Mouse (Mus musculus) hindbrain, embryonic 13.5 days (tissue): ENCODE data around the gene Bmpr1a. TPM values are rescaled to one million over a fixed set of nuclear protein-coding genes. Genes with fewer than 3 reads are reported as not detected.
A peak's percentile ranks its signal among the peaks of the same experiment; 100 is the strongest.

Experiments used
- ATAC-seq: fragments of 200-750 bp; cut with Nextera tagmentation; 2 replicates; pipeline ENCODE4 v1.8.0; 2017; ENCODE audit warnings: moderate TSS enrichment; ENCODE audit not compliant: low FRiP score
- H3K27ac ChIP-seq: fragments of 300-500 bp; sonication (generic); 2 replicates; pipeline ENCODE4 v1.5.1; 2015; ENCODE audit warnings: inconsistent platforms, mild to moderate bottlenecking, moderate library complexity
- H3K27me3 ChIP-seq: fragments of 300-500 bp; sonication (generic); 2 replicates; pipeline ENCODE4 v1.6.1; 2015; ENCODE audit warnings: mild to moderate bottlenecking, inconsistent platforms
- H3K36me3 ChIP-seq: fragments of 300-500 bp; sonication (generic); 2 replicates; pipeline ENCODE4 v1.6.1; 2015; ENCODE audit warnings: mild to moderate bottlenecking, inconsistent platforms
- H3K4me1 ChIP-seq: fragments of 300-500 bp; sonication (generic); replicated peaks from 2 replicates; pipeline ENCODE4 v1.6.1; 2015; ENCODE audit warnings: inconsistent platforms
- H3K4me2 ChIP-seq: fragments of 300-500 bp; sonication (generic); 2 replicates; pipeline ENCODE4 v1.6.1; 2015; ENCODE audit warnings: inconsistent platforms, mild to moderate bottlenecking, moderate library complexity
- H3K4me3 ChIP-seq: fragments of 300-500 bp; sonication (generic); 2 replicates; pipeline ENCODE4 v1.5.1; 2015; ENCODE audit warnings: mild to moderate bottlenecking, inconsistent platforms
- H3K9ac ChIP-seq: fragments of 300-500 bp; sonication (generic); 2 replicates; pipeline ENCODE4 v1.6.1; 2015; ENCODE audit warnings: mild to moderate bottlenecking, inconsistent platforms
- H3K9me3 ChIP-seq: fragments of 300-500 bp; sonication (generic); 2 replicates; pipeline ENCODE4 v1.6.1; 2016; ENCODE audit warnings: inconsistent platforms
- WGBS: fragments of 180-500 bp; shearing (Covaris S2); methylation state at CpG from one replicate; pipeline ENCODE4 v1.1.7; 2015; 5-methylcytosine and 5-hydroxymethylcytosine counted together
- polyA plus RNA-seq: library from polyadenylated mRNA; unstranded; fragments of >200 nt; fragmentation: Nextera tagmentation; extraction: Ambion mirVana; gene quantifications from 2 replicates; pipeline ENCODE4 v1.2.1, GENCODE M21; 2015

The Bmpr1a gene
- polyA plus RNA-seq = 19.5 and 20.5 TPM in 2 replicates

DNA sequence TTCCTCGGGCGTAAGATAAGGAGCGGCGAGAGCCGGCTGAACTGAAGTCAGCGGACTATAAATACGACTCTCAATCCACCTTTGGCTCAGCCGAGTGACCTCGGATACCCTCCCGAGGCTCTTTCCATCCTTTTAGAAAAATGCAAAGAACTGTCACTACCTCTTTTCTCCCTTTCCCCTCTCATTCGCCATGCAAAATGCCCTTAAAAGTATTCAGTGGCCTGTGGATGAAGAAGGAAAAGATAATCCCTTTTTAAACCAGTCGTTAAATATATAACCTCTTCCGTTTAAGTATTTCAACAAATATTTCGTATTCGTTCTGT is at the start of gene Bmpr1a:
Gene Bmpr1a, minus strand, starts transcription at position 17 of the 323 bp plus-strand sequence.
- Histone ChIP-seq H3K9ac (peak within 1 kb of the TSS; percentile 93), H3K4me2 (peak within 1 kb of the TSS; percentile 73), H3K27ac (peak within 1 kb of the TSS; percentile 97), H3K36me3 (no peaks in the 10 kb centered on the region), H3K4me3 (peak within 1 kb of the TSS; percentile 88), H3K4me1 (peaks cover 41% of the 10 kb centered on the region), H3K27me3 (0 out of 2 replicates have a peak, but pooled peaks cover 5% of the 10 kb centered on the region), H3K9me3 (no peaks in the 10 kb centered on the region)
- no peak; the same call in 1 of the 2 replicates for ATAC-seq
- 12% methylated on average over 15 of the region's 15 CpGs for WGBS

DNA sequence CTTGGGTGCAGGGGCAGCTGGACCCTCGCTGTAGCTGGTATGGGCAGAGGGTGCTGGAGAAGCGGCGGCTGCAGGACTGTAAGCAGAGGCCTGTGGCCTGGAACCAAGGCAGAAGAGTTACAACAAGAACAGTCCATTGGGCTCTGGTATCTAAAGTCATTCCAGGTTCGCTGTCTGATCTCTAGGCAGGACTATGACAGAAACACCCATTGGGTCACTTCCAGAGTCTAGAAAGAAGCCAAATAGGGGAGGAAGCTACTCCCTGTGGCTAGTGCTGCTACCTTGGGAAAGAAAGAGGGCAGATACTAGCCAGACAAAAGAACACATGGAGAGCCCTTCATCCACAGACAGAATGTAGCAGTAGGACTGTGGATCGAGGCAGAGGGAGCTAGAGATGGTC is 49.1 kb upstream of the Bmpr1a start:
- no peak for ATAC-seq
- no peak overlapping the region for H3K4me2 ChIP-seq
- H3K27ac ChIP-seq = no peak overlapping the region; the same call in 1 of the 2 replicates
- H3K36me3 ChIP-seq = no peaks in the 10 kb centered on the region
- 91% methylated on average over 5 of the region's 5 CpGs for WGBS
- 0 out of 2 replicates have a peak, but pooled peaks cover 9% of the 10 kb centered on the region for H3K27me3 ChIP-seq
- H3K9ac ChIP-seq = no peak overlapping the region
- H3K4me1 ChIP-seq = peaks cover 12% of the 10 kb centered on the region; the same call in 1 of the 2 replicates
- H3K9me3 ChIP-seq = no peaks in the 10 kb centered on the region
- no peak overlapping the region for H3K4me3 ChIP-seq

DNA sequence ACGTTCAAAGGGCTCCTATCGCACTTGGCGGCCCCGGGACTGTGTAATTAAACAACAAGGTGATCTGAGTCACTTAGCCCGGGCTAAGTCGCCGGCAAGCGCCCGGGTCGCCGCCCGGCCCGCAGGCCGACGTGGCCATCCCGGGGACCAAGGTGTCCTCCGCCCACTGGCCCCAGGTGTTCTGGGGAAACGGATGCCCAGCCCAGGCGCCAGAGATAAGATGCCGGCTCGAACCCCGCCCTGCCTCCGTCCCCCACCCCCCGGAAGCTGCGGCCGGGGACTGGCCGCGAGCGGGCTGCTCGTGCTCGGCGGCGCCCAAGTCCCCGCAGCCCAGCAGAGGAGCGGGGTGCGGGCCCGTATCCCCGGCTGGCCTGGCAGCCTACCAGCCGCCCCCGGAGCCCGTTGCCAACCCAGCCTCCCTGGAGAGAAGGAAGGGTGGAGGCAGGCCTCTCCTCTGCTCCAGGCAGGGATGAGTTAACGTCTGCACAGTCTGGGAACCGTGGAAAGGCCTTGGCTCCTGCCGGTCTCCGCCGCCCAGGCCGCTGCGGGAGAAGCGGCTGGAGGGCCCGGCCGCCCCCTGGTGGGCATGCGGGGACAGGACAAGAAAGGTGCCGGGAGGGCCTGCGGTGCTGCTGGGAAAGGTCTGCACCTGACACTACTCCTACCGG is 46.0 kb upstream of the Bmpr1a start:
- H3K9me3 ChIP-seq = no peaks in the 10 kb centered on the region
- under 1% methylated on average over 49 of the region's 55 CpGs for WGBS
- peak overlapping the region; percentile 84 for H3K4me3 ChIP-seq
- H3K4me2 ChIP-seq = peak overlapping the region; percentile 67
- ATAC-seq = peak; percentile 96
- H3K27me3 ChIP-seq = 0 out of 2 replicates have a peak, but pooled peaks cover 20% of the 10 kb centered on the region
- peaks cover 8% of the 10 kb centered on the region; the same call in 1 of the 2 replicates for H3K4me1 ChIP-seq
- H3K27ac ChIP-seq = peak overlapping the region; percentile 91
- H3K9ac ChIP-seq = peak overlapping the region; percentile 90
- H3K36me3 ChIP-seq = no peaks in the 10 kb centered on the region

- Histone ChIP-seq H3K9me3 (no peaks in the 10 kb centered on the region), H3K27me3 (0 out of 2 replicates have a peak, but pooled peaks cover 18% of the 10 kb centered on the region), H3K36me3 (no peaks in the 10 kb centered on the region), H3K4me2 (peak overlapping the region; percentile 67), H3K4me3 (peak overlapping the region; percentile 84), H3K4me1 (peaks cover 8% of the 10 kb centered on the region; the same call in 1 of the 2 replicates), H3K27ac (peak overlapping the region; percentile 91), H3K9ac (peak overlapping the region; percentile 90)
- ATAC-seq = peak; percentile 55
- under 1% methylated on average over 27 of the region's 27 CpGs for WGBS
These were observed 45.4 kb upstream of the Bmpr1a start for GRCm38 (mm10) chr14:34548391-34549001.

GRCm38 (mm10) chr14:34544545-34544944 is 41.4 kb upstream of the Bmpr1a start:
- H3K4me2 ChIP-seq = no peak overlapping the region
- no peak overlapping the region for H3K9ac ChIP-seq
- H3K4me1 ChIP-seq = peaks cover 7% of the 10 kb centered on the region; the same call in 1 of the 2 replicates
- no peak overlapping the region for H3K4me3 ChIP-seq
- ATAC-seq = no peak
- WGBS = 83% methylated on average over 2 of the region's 2 CpGs
- H3K36me3 ChIP-seq = no peaks in the 10 kb centered on the region
- H3K9me3 ChIP-seq = no peaks in the 10 kb centered on the region
- peaks cover 20% of the 10 kb centered on the region; the same call in 1 of the 2 replicates for H3K27me3 ChIP-seq
- no peak overlapping the region for H3K27ac ChIP-seq

DNA sequence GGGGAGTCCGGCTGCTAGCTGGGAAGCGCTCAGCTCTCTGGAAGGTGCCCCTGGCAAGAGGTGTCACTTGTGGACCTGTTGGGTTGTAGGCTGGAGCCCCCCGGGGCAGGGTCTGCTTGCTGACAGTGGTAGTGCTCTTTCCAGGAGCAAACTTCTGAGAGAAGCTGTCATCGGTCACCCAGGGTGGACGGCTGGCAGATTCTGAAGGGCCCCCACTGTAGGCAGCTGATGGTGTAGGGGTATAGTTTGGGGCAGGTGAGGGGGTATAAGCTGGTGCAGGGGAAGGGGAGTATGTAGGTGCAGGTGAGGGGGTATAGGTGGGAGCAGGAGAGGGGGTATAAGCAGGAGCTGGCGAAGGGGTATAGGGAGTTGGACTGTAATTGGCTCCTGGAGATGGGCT is 40.9 kb upstream of the Bmpr1a start:
- Histone ChIP-seq H3K9me3 (no peaks in the 10 kb centered on the region), H3K4me3 (no peak overlapping the region), H3K9ac (no peak overlapping the region), H3K4me1 (peaks cover 6% of the 10 kb centered on the region; the same call in 1 of the 2 replicates), H3K27me3 (peaks cover 20% of the 10 kb centered on the region; the same call in 1 of the 2 replicates), H3K4me2 (no peak overlapping the region), H3K36me3 (no peaks in the 10 kb centered on the region), H3K27ac (no peak overlapping the region)
- WGBS = 84% methylated on average over 6 of the region's 6 CpGs
- no peak for ATAC-seq

- H3K27me3 ChIP-seq = peaks cover 20% of the 10 kb centered on the region; the same call in 1 of the 2 replicates
- ATAC-seq = no peak
- WGBS = 78% methylated on average over 6 of the region's 6 CpGs
- H3K4me3 ChIP-seq = no peak overlapping the region
- H3K27ac ChIP-seq = no peak overlapping the region
- no peaks in the 10 kb centered on the region for H3K9me3 ChIP-seq
- peaks cover 6% of the 10 kb centered on the region; the same call in 1 of the 2 replicates for H3K4me1 ChIP-seq
- H3K36me3 ChIP-seq = no peaks in the 10 kb centered on the region
- no peak overlapping the region for H3K4me2 ChIP-seq
- no peak overlapping the region for H3K9ac ChIP-seq
These were observed 40.5 kb upstream of the Bmpr1a start for GRCm38 (mm10) chr14:34543596-34543995.

DNA sequence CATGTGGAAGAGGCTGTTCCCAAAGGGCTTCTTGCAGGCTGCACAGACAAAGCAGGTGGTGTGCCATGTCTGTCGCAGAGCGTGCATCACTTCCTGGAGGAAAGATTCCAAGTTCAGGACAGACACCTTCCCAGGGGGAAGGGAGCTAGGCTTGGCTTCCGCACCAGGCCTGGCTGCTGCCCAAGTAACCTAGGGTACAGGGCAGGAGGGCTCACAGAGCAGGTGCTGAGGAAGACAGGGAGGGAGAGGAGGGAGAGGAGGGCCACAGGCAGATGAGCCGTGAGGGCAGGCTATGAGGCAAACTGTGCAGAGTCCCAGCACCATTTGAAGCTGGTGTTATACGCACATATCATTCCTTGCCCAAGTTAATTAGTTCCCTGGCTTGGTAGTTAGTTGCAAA is 38.8 kb upstream of the Bmpr1a start:
- 89% methylated on average over 5 of the region's 5 CpGs for WGBS
- Histone ChIP-seq H3K9ac (no peak overlapping the region), H3K9me3 (no peaks in the 10 kb centered on the region), H3K36me3 (no peaks in the 10 kb centered on the region), H3K27ac (no peak overlapping the region), H3K4me2 (no peak overlapping the region), H3K27me3 (peaks cover 16% of the 10 kb centered on the region; the same call in 1 of the 2 replicates), H3K4me1 (no peaks in the 10 kb centered on the region), H3K4me3 (no peak overlapping the region)
- ATAC-seq = no peak

GRCm38 (mm10) chr14:34540685-34541162 is 37.6 kb upstream of the Bmpr1a start:
- Histone ChIP-seq H3K27me3 (peaks cover 13% of the 10 kb centered on the region; the same call in 1 of the 2 replicates), H3K9ac (no peak overlapping the region), H3K4me3 (no peak overlapping the region), H3K27ac (no peak overlapping the region), H3K4me2 (no peak overlapping the region), H3K36me3 (no peaks in the 10 kb centered on the region), H3K9me3 (no peaks in the 10 kb centered on the region), H3K4me1 (no peaks in the 10 kb centered on the region)
- WGBS = 19% methylated on average over 16 of the region's 17 CpGs
- ATAC-seq = no peak

GRCm38 (mm10) chr14:34535883-34536282 is 32.7 kb upstream of the Bmpr1a start:
- no peaks in the 10 kb centered on the region for H3K36me3 ChIP-seq
- H3K9me3 ChIP-seq = no peaks in the 10 kb centered on the region
- H3K4me1 ChIP-seq = no peaks in the 10 kb centered on the region
- WGBS = 64% methylated on average over 4 of the region's 4 CpGs
- no peak overlapping the region for H3K4me2 ChIP-seq
- H3K4me3 ChIP-seq = no peak overlapping the region
- no peak for ATAC-seq
- H3K27me3 ChIP-seq = no peaks in the 10 kb centered on the region
- H3K27ac ChIP-seq = no peak overlapping the region
- no peak overlapping the region for H3K9ac ChIP-seq

DNA sequence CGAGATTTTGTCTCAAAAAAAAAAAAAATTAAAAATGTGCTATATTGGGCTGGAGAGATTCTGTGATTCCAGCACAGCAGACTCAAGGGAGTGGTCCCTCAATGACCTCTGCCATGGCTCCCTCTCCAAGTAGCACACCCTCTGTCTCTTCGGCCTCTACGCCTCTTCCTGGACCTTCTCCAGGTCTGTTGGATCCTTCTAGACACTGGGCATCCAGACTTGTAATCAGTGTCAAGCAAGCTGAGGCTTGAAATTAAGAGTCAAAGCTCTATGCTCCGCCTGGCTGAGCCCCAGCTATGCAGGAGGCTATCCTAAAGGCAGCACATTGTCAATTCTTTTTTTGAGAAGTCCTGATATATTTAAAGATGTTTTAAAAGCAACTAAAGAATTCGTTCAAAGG is 30.4 kb upstream of the Bmpr1a start:
- H3K9ac ChIP-seq = no peak overlapping the region
- H3K27me3 ChIP-seq = 0 out of 2 replicates have a peak, but pooled peaks cover 3% of the 10 kb centered on the region
- no peak overlapping the region for H3K4me3 ChIP-seq
- H3K36me3 ChIP-seq = no peaks in the 10 kb centered on the region
- no peak for ATAC-seq
- H3K4me2 ChIP-seq = no peak overlapping the region
- H3K27ac ChIP-seq = no peak overlapping the region
- peaks cover 6% of the 10 kb centered on the region for H3K9me3 ChIP-seq
- no peaks in the 10 kb centered on the region for H3K4me1 ChIP-seq
- WGBS = 87% methylated on average over 5 of the region's 5 CpGs

GRCm38 (mm10) chr14:34532536-34532935 is 29.4 kb upstream of the Bmpr1a start:
- H3K36me3 ChIP-seq = no peaks in the 10 kb centered on the region
- no peak overlapping the region for H3K4me2 ChIP-seq
- 86% methylated on average over 6 of the region's 6 CpGs for WGBS
- H3K27ac ChIP-seq = no peak overlapping the region
- no peak overlapping the region for H3K9ac ChIP-seq
- H3K4me3 ChIP-seq = no peak overlapping the region
- H3K9me3 ChIP-seq = peaks cover 6% of the 10 kb centered on the region
- no peak for ATAC-seq
- no peaks in the 10 kb centered on the region for H3K4me1 ChIP-seq
- 0 out of 2 replicates have a peak, but pooled peaks cover 3% of the 10 kb centered on the region for H3K27me3 ChIP-seq
